Mouse (Mus musculus): ENCODE results near the gene Gm12355.

Gene Gm12355

GRCm38 (mm10) chr11:98582551-98583264 lies 42.8 kb downstream of the Gm12355 start:
- in situ Hi-C loops (cut with MboI, MseI), result loop anchor here (10.0 kb wide), 1 partner anchor 52 kb away; no protein-coding TSS in a partner anchor

GRCm38 (mm10) chr11:98582030-98582388 lies 43.5 kb downstream of the Gm12355 start:
- in situ Hi-C loops (cut with MboI, MseI), result loop anchor here (10.0 kb wide), 1 partner anchor 53 kb away; no protein-coding TSS in a partner anchor

- in situ Hi-C loops (cut with MboI, MseI), result loop anchor here (10.0 kb wide), 1 partner anchor 53 kb away; no protein-coding TSS in a partner anchor
Observed at GRCm38 (mm10) chr11:98581286-98582029, 44.0 kb downstream of the Gm12355 start.

GRCm38 (mm10) chr11:98580301-98581121 lies 45.0 kb downstream of the Gm12355 start:
- in situ Hi-C loops (cut with MboI, MseI), result loop anchor here (10.0 kb wide), 1 partner anchor 54 kb away; no protein-coding TSS in a partner anchor

GRCm38 (mm10) chr11:98577776-98578175 lies 47.7 kb downstream of the Gm12355 start:
- in situ Hi-C loops (cut with MboI, MseI), result loop anchor here (5.0 kb wide), 1 partner anchor 715 kb away; no protein-coding TSS in a partner anchor

Data from regulatory T cell (primary cell).